Mouse (Mus musculus) adrenal gland (tissue): ENCODE measurements around the gene Pappa.

Source experiments
- intact Hi-C: fragments of 180-260 bp; cut with DNase I; formaldehyde crosslinking; loops from one replicate; pipeline ENCODE4 v1.15.1; 2025
- long read RNA-seq, 2 experiments: library from polyadenylated mRNA; unstranded; transcript quantifications; one replicate each; pipeline ENCODE4 v2.0.0; 2020; ENCODE audit warnings: borderline replicate concordance in 1 of 2; ENCODE audit not compliant: insufficient replicate concordance in 1 of 2

The Pappa gene
- long read RNA-seq, experiment 1, partial matches to known transcripts, result 0 of 2 reads
- long read RNA-seq, experiment 1, other reads (novel, unspliced or antisense), result 2 of 2 reads
- long read RNA-seq, experiment 2, result 0 reads

- intact Hi-C loops, result loop anchor here (5.0 kb wide), 2 partner anchors 374 to 464 kb away; no protein-coding TSS in a partner anchor
Measured at GRCm38 (mm10) chr4:65123741-65124224, at the start of gene Pappa. TSS of gene Pappa (plus strand) at chr4:65124174.

- intact Hi-C loops, result no loop called here
Measured at GRCm38 (mm10) chr4:65077906-65078615, 45.9 kb upstream of the Pappa start.

- intact Hi-C loops, result no loop called here
Measured at GRCm38 (mm10) chr4:65086864-65087263, 37.1 kb upstream of the Pappa start.

- intact Hi-C loops, result no loop called here
Measured at GRCm38 (mm10) chr4:65087592-65087991, 36.4 kb upstream of the Pappa start.

GRCm38 (mm10) chr4:65092191-65092590 lies 31.8 kb upstream of the Pappa start:
- intact Hi-C loops, result no loop called here

GRCm38 (mm10) chr4:65120329-65120728 lies 3.6 kb upstream of the Pappa start:
- intact Hi-C loops, result loop anchor here (5.0 kb wide), 2 partner anchors 377 to 467 kb away; no protein-coding TSS in a partner anchor

GRCm38 (mm10) chr4:65122841-65123240 lies 1.1 kb upstream of the Pappa start:
- intact Hi-C loops, result loop anchor here (5.0 kb wide), 2 partner anchors 374 to 464 kb away; no protein-coding TSS in a partner anchor

GRCm38 (mm10) chr4:65124369-65125151 lies 586 bp downstream of the Pappa start:
- intact Hi-C loops, result loop anchor here (5.0 kb wide), 2 partner anchors 373 to 463 kb away; no protein-coding TSS in a partner anchor

GRCm38 (mm10) chr4:65125341-65126332 lies 1.7 kb downstream of the Pappa start:
- intact Hi-C loops, result no loop called here

- intact Hi-C loops, result no loop called here
Measured at GRCm38 (mm10) chr4:65126451-65127290, 2.7 kb downstream of the Pappa start.

- intact Hi-C loops, result no loop called here
Measured at GRCm38 (mm10) chr4:65127291-65127590, 3.3 kb downstream of the Pappa start.

GRCm38 (mm10) chr4:65132657-65133056 lies 8.7 kb downstream of the Pappa start:
- intact Hi-C loops, result no loop called here

GRCm38 (mm10) chr4:65134358-65134757 lies 10.4 kb downstream of the Pappa start:
- intact Hi-C loops, result no loop called here

GRCm38 (mm10) chr4:65135109-65135508 lies 11.1 kb downstream of the Pappa start:
- intact Hi-C loops, result no loop called here

GRCm38 (mm10) chr4:65136541-65136940 lies 12.6 kb downstream of the Pappa start:
- intact Hi-C loops, result no loop called here

- intact Hi-C loops, result no loop called here
Measured at GRCm38 (mm10) chr4:65146936-65147335, 23.0 kb downstream of the Pappa start.

- intact Hi-C loops, result no loop called here
Measured at GRCm38 (mm10) chr4:65153601-65154000, 29.6 kb downstream of the Pappa start.

GRCm38 (mm10) chr4:65156231-65156630 lies 32.3 kb downstream of the Pappa start:
- intact Hi-C loops, result no loop called here

GRCm38 (mm10) chr4:65158651-65159050 lies 34.7 kb downstream of the Pappa start:
- intact Hi-C loops, result no loop called here

- intact Hi-C loops, result no loop called here
Measured at GRCm38 (mm10) chr4:65159481-65159880, 35.5 kb downstream of the Pappa start.
